Mouse (Mus musculus) testis, postnatal 14 days (tissue): ENCODE data around the gene Dnm1l.
"Not testable (repeated sequence)": the region's sequence is repeated elsewhere in the genome, so short reads cannot be mapped to it uniquely, and the experiment has no call there.

Source experiments
- DNase-seq: peaks from one replicate; pipeline ENCODE4 v3.0.0; 2021; ENCODE audit warnings: low spot score

Gene Dnm1l

GRCm38 (mm10) chr16:16358481-16359100 is at the start of gene Dnm1l:
Gene Dnm1l, minus strand, starts transcription at chr16:16358959.
- DNase-seq: peak; percentile 91

DNA sequence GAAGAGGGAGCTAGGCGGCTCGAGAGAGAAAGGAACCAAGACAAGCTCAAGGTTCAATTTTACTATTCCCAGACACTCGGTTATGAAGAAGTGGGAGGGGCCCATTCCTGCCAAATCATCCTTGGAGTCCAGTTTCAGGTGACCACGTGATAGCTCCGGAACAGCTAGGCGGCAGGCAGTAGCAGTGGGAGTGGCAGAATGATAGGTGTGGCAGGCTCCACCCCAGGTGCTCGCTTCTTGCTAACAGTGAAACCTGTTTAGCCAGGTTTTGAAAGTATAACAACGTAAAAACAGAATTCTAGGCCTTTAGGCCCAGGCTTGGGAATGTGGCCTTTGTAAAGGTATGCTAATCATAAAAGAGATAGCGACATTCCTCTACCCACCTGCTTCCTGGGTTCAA is 8.5 kb upstream of the Dnm1l start:
- DNase-seq: not testable (repeated sequence)

GRCm38 (mm10) chr16:16359101-16359482 is 333 bp upstream of the Dnm1l start:
- not testable (repeated sequence) for DNase-seq

DNA sequence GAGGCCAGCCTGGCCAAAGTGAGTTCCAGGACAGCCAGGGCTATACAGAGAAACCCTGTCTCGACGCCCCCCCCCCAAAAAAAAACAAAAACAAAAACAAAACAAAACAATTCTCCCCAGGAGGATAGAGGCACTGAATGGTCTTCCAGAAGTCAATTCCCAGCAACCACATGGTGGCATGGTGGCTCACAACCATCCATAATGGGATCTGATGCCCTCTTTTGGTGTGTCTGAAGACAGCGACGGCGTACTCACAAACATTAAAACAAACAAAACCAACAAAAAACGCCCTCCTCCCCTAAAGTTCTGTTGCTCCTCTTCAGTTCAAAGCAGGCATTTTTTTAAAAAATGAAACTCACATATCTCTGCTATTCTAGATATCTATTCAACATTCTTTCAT is 851 bp downstream of the Dnm1l start:
- DNase-seq: peak; percentile 7

DNA sequence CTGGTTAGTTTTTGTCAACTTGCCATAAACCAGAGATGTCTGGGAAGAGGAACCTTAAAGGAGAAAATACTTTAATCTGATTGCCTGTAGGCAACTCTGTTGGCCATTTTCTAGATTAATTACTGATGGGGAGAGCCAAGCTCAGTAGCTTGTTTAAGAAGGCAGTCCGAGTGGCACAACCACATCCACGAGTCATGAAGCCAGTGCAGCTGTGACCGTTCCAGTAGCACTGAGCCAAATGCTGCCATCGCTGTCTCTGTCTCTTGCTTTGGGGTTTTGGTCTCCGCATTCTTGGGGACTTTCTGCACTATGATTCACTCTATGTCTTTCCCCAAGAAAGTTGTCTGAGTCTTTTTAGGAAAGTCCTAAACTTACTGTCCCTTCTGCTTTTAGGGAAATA is 12.3 kb downstream of the Dnm1l start:
- no peak for DNase-seq

- DNase-seq: no peak
These were observed 32.9 kb downstream of the Dnm1l start for GRCm38 (mm10) chr16:16325775-16326336.

DNA sequence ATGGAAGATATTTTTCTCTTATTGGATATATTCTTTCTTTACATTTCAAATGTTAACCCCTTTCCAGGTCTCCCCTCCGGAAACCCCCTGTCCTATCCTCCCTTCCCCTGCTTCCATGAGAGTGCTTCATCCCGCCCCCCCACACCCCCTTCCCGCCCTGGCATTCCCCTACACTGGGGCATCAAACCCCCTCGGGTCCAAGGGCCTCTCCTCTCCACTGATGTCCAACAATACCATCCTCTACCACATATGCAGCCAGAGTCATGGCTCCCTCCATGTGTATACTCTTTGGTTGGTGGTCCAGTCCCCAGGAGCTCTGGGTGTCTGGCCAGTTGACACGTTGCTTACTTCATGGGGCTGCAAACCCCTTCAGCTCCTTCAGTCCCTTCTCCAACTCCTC is 47.4 kb downstream of the Dnm1l start:
- no peak for DNase-seq

- no peak for DNase-seq
These were observed 54.9 kb downstream of the Dnm1l start for GRCm38 (mm10) chr16:16303888-16304287.

DNA sequence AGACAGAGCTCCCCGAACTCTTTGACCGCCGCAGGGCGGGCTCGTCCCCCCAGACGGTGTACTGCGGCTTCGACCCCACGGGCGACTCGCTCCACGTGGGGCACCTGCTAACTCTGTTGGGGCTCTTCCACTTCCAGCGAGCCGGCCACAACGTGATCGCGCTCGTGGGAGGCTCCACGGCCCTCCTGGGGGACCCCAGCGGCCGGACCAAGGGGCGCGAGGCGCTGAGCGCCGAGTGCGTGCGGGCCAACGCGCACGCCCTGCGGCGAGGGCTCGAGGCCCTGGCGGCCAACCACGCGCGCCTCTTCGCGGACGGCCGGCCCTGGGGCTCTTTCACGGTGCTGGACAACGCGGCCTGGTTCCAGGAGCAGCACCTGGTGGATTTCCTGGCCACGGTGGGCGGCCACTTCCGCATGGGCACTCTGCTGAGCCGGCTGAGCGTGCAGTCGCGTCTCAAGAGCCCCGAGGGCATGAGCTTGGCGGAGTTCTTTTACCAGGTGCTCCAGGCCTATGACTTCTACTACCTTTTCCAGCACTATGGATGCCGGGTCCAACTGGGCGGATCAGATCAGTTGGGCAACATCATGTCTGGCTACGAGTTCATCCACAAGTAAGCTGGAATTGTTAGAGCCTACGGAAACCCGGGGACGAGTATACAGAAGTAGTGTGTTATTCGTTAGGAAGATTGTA is 55.5 kb downstream of the Dnm1l start:
- peak; percentile 76 for DNase-seq

DNA sequence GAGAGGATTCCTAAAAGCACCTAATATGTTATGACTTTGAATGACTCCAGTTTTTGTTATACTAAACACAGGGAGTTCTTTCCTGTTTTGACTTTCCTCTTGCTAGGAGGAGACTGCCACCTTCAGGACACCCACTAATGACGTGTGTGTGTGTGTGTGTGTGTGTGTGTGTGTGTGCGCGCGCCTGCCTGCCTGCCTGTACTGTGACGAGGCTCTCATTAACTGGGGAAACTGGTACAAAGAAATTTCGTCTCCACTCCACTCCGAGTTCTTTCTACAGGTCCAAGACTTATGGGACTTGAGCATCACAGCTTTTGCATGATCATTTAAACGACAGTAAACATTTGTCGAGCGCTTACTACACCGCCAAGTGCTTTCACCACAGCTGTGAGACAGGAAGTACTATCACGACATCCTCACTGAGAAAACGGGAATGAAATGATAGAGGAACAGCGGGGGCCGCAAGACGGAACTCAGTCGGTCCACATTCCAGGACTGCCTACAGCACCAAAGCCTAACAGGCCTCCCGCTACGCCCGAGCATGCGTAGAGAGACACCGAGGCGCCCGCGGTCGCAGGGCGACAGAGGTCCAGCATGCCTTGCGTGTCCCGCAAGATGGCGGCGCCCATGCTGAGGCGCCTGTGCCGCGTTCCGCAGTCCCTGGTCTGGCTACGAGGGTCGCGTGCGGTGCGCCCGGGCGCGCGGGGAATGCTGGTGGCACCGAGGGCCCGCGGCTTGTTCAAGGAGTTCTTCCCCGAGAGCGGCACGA is 56.2 kb downstream of the Dnm1l start, which contains the start of gene Yars2:
TSS of gene Yars2 (plus strand) at position 597 of the 769 bp plus-strand sequence.
- peak; percentile 94 for DNase-seq

- DNase-seq: no peak
These were observed 85.0 kb downstream of the Dnm1l start for GRCm38 (mm10) chr16:16273752-16274151.

DNA sequence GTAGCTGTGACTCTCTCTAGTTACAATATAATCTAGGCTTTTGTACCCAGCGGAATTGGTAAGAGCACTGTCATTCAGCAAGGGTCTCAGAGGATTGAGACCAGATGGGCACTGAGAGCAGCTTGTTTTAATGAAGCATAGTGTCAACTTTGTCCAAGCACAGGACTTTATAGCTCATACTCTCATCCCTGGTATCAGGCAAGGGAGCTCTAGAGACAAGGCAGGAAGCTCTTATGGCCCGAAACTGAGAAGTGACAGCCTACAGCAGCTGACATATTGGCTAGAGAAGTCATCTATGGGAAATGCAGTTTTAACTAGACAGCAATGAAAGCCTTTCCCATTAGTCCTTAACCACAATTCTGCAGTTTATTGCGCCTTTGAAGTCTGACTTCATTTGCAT is 85.8 kb downstream of the Dnm1l start:
- no peak for DNase-seq

DNA sequence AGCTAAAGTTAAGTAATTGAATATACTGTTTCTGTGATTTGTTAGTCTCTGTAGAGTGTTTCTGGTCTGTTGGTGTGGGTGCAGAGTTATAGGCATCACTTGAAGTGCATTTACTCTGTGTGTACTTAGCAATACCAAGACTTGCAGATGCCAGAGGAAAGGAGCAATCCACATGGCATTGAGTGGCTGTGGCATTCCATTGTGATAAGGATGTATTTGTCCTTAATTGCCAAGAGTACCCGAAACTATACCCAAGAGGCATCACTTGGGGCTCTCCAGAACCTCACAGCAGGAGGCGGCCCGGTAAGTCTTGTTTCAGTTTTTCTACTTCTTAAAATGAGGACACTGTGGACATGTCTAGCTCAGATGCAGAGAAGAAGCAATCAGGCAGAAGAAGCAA is 96.3 kb downstream of the Dnm1l start:
- no peak for DNase-seq
